Mouse (Mus musculus) colon, adult 2 months (tissue): ENCODE results near the gene AC109138.7. TPM values are rescaled to one million over a fixed set of nuclear protein-coding genes. Genes with fewer than 3 reads are reported as not detected.

Experiments used
- polyA plus RNA-seq: library from polyadenylated mRNA; depleted of rRNA; stranded (reverse); fragments of >200 nt; gene quantifications from 2 replicates; pipeline ENCODE4 v1.2.3, GENCODE M21; 2012; rRNA removed

Gene AC109138.7
- polyA plus RNA-seq: not detected in 2 replicates

GRCm38 (mm10) chr19:4214071-4214770, at the start of gene AC109138.7, which contains the start of gene Clcf1:
AC109138.7 (plus strand) TSS chr19:4214357.
Clcf1 (plus strand) TSS chr19:4214238.

GRCm38 (mm10) chr19:4175368-4175947, 38.7 kb upstream of the AC109138.7 start, which contains the start of gene Carns1:
Carns1 (minus strand) TSS chr19:4175479.

GRCm38 (mm10) chr19:4190831-4191334, 23.3 kb upstream of the AC109138.7 start, which contains the start of gene Tbc1d10c:
Tbc1d10c (minus strand) TSS chr19:4191284.

GRCm38 (mm10) chr19:4191528-4192250, 22.5 kb upstream of the AC109138.7 start, which contains the start of gene Ppp1ca:
Ppp1ca (plus strand) TSS chr19:4192065.

GRCm38 (mm10) chr19:4201291-4201909, 12.8 kb upstream of the AC109138.7 start, which contains the start of gene Rad9a:
Rad9a (minus strand) TSS chr19:4201662.

GRCm38 (mm10) chr19:4231253-4232185, 17.4 kb downstream of the AC109138.7 start, which contains the start of gene Pold4:
Pold4 (plus strand) TSS chr19:4231899.

GRCm38 (mm10) chr19:4268566-4269361, 54.6 kb downstream of the AC109138.7 start, which contains the start of gene Ssh3:
Ssh3 (minus strand) TSS chr19:4269180.

Other genes starting within 250 kb of the AC109138.7 start
- gene Aldh3b2, start 242.0 kb upstream of the AC109138.7 start, polyA plus RNA-seq: 14.5 and 14.7 TPM in 2 replicates
- gene Acy3, start 227.8 kb upstream of the AC109138.7 start, polyA plus RNA-seq: 55.2 and 55.9 TPM in 2 replicates
- not detected in 2 replicates for gene Tbx10, start 221.6 kb upstream of the AC109138.7 start, polyA plus RNA-seq
- 18.7 and 25.7 TPM in 2 replicates for gene Nudt8, start 213.8 kb upstream of the AC109138.7 start, polyA plus RNA-seq
- 2.1 and 2.5 TPM in 2 replicates for gene Gm49405, start 213.7 kb upstream of the AC109138.7 start, polyA plus RNA-seq
- 10.8 and 11.5 TPM in 2 replicates for gene Doc2g, start 211.0 kb upstream of the AC109138.7 start, polyA plus RNA-seq
- 185 and 192 TPM in 2 replicates for gene Ndufv1, start 201.6 kb upstream of the AC109138.7 start, polyA plus RNA-seq
- 871 and 970 TPM in 2 replicates for gene Gstp1, start 176.4 kb upstream of the AC109138.7 start, polyA plus RNA-seq
- gene Gstp2, start 168.3 kb upstream of the AC109138.7 start, polyA plus RNA-seq: 192 and 247 TPM in 2 replicates
- 8.4 and 8.5 TPM in 2 replicates for gene Gstp3, start 154.8 kb upstream of the AC109138.7 start, polyA plus RNA-seq
- gene Cabp2, start 132.8 kb upstream of the AC109138.7 start, polyA plus RNA-seq: 2.5 TPM in 1 of 2 replicates, not detected in the other
- gene Cdk2ap2, start 117.2 kb upstream of the AC109138.7 start, polyA plus RNA-seq: 321 and 393 TPM in 2 replicates
- 133 and 136 TPM in 2 replicates for gene Pitpnm1, start 114.4 kb upstream of the AC109138.7 start, polyA plus RNA-seq
- 65.0 and 68.8 TPM in 2 replicates for gene Aip, start 88.5 kb upstream of the AC109138.7 start, polyA plus RNA-seq
- 0.02 and 0.05 TPM in 2 replicates for gene Gpr152, start 74.6 kb upstream of the AC109138.7 start, polyA plus RNA-seq
- gene Cabp4, start 70.3 kb upstream of the AC109138.7 start, polyA plus RNA-seq: 0.15 and 0.28 TPM in 2 replicates
- 657 and 730 TPM in 2 replicates for gene Coro1b, start 65.7 kb upstream of the AC109138.7 start, polyA plus RNA-seq
- gene Ptprcap, start 60.8 kb upstream of the AC109138.7 start, polyA plus RNA-seq: 74.8 and 129 TPM in 2 replicates
- 38.0 and 53.9 TPM in 2 replicates for gene Rps6kb2, start 51.0 kb upstream of the AC109138.7 start, polyA plus RNA-seq
- 5.3 and 9.0 TPM in 2 replicates for gene Carns1, start 38.9 kb upstream of the AC109138.7 start, polyA plus RNA-seq
- 9.9 and 10.0 TPM in 2 replicates for gene Tbc1d10c, start 23.1 kb upstream of the AC109138.7 start, polyA plus RNA-seq
- 488 and 523 TPM in 2 replicates for gene Ppp1ca, start 22.3 kb upstream of the AC109138.7 start, polyA plus RNA-seq
- gene Rad9a, start 12.7 kb upstream of the AC109138.7 start, polyA plus RNA-seq: 15.7 and 22.4 TPM in 2 replicates
- 8.3 and 14.8 TPM in 2 replicates for gene Clcf1, start 119 bp upstream of the AC109138.7 start, polyA plus RNA-seq
- 86.7 and 104 TPM in 2 replicates for gene Pold4, start 17.5 kb downstream of the AC109138.7 start, polyA plus RNA-seq
- gene Ssh3, start 54.8 kb downstream of the AC109138.7 start, polyA plus RNA-seq: 188 and 216 TPM in 2 replicates
- 4.3 and 7.3 TPM in 2 replicates for gene Ankrd13d, start 68.8 kb downstream of the AC109138.7 start, polyA plus RNA-seq
- gene Grk2, start 91.9 kb downstream of the AC109138.7 start, polyA plus RNA-seq: 120 and 123 TPM in 2 replicates
- 57.0 and 63.9 TPM in 2 replicates for gene Kdm2a, start 183.9 kb downstream of the AC109138.7 start, polyA plus RNA-seq
- gene Rhod, start 225.1 kb downstream of the AC109138.7 start, polyA plus RNA-seq: 23.4 and 23.7 TPM in 2 replicates